Mouse (Mus musculus): Measurements from ENCODE around the gene Egfl8.

Egfl8 gene

DNA sequence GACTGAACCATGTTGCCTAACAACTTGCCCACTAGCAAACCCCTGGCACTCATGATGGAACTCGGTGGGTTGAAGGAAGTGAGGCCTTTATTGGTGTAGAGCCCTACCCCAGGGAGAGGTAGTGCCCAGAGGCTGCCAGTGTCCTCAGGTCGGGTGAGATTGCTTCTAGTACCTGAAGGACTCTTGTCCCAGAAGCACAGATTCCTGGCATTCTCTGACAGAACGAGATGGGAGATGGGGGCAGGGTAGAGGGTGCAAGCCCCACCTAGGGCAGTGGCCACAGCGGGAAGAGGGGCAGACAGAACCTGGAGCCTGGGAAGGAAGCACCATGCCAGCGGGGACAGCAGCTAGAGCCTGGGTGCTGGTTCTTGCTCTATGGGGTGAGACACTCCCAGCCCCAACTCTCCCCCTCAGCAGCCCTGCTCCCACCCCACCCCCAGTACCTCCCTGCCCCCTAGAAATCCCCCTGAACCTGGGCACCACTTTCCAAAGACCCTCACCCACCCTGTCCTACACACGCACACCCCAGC is 18.1 kb downstream of the Egfl8 start, which contains the start of gene Ager:
TSS of gene Ager (plus strand) at position 297 of the 530 bp plus-strand sequence.
- no peak for DNase-seq (ENCODE audit: low spot score)

DNA sequence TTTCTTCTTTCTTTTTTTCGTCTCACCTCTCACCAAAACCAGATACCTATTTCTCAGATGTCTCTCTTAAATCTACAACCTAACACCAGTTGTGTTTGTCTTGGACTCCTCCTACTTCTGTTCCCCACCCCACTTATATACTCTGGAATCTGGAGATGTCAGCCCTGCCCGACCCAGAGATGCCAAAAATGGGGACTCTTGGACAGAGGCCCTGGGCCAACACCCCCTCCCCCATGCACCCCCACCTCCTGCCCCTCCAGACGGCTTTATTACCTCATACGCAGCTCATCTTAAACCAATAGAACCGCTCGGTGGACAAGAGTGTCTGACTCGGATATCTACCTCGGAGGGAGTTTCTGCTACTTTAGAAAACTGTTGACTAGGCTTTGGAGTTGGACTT is 19.7 kb downstream of the Egfl8 start:
- no peak for DNase-seq (ENCODE audit: low spot score)

DNA sequence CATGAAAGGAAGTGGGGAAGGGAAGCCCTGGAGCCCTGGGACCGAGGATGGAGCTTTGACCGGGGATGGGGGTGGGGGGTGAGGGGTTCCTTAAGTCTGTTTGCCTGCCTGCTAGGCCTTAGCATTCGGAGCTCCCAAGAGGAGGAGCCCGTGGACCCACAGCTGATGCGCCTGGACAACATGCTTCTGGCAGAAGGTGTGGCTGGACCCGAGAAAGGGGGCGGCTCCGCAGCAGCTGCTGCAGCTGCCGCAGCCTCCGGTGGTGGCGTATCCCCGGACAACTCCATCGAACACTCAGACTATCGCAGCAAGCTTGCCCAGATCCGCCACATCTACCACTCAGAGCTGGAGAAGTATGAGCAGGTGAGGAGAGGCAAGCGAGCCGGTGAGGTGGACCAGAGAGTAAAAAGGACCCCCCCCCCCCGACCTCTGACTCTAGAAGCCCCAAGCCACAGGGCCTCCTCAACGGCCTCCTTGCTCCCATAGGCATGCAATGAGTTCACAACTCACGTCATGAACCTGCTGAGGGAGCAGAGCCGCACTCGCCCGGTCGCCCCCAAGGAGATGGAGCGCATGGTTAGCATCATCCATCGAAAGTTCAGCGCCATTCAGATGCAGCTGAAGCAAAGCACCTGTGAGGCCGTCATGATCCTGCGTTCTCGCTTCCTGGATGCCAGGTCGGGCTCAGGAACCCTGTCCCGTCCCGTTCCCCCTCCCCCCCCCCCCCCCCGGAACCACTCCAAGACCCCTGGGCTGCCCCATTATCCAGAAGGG is 21.8 kb downstream of the Egfl8 start:
- no peak for DNase-seq (ENCODE audit: low spot score)

DNA sequence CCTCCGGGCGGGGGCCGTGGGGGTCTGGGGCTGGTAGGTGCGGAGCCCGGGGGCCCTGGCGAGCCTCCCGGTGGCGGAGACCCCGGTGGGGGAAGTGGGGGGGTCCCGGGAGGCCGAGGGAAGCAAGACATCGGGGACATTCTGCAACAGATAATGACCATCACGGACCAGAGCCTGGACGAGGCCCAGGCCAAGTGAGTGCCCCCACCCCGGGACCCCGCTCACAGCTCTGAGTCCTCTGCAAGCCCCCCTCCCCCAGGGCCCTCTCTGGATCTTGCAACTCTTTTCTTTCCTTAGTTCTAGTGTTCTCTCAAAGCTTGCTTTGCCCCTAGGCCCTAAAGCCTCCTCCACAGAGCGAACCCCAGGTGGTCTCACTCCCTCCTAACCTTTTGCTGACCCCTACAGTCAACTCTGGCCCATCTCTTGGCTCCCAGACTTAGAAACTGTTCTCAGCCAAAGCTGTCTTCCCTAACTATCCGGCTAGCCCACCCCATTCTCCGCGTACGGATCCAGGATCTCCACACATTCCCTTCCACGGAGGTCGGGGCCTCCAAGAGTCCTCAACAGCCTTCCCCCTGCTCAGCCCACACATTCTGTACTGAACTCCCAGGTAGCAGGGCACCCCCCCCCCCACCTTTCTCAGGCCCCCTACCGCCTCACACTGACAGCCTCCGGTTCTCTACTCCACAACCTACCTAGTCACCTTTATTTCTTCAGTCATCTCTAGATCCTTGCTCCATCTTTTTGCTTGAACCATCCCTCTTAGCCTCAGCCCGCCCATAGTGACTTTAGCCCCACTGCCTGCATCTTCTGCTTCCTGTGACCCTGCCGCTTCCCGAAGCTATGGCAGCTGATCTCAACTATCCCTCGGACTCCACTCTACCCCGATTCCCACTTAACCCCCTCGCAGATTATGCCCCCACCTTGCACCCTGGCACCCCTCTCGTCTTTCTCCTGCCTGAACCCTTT is 22.9 kb downstream of the Egfl8 start:
- DNase-seq (ENCODE audit: low spot score): no peak

DNA sequence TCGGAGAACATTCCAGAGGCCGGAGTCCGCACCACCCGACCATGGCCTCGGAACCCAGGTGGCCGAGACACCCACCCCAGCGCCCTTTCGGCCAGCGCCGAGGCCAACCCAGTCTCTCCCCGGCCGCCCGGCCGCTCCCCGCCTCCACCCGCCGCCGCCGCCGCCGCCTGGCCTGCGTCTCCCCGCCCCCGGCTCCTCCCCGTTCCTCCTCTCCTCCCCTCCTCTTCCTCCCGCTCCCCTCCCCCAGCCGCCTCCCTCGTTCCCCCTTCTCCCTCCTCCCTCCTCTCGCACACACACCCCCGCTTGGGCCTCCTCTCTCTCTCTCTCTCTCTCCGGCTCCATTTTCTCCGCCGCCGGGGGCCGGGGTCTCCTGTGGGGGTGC is 23.8 kb downstream of the Egfl8 start:
- no peak for DNase-seq (ENCODE audit: low spot score)

DNA sequence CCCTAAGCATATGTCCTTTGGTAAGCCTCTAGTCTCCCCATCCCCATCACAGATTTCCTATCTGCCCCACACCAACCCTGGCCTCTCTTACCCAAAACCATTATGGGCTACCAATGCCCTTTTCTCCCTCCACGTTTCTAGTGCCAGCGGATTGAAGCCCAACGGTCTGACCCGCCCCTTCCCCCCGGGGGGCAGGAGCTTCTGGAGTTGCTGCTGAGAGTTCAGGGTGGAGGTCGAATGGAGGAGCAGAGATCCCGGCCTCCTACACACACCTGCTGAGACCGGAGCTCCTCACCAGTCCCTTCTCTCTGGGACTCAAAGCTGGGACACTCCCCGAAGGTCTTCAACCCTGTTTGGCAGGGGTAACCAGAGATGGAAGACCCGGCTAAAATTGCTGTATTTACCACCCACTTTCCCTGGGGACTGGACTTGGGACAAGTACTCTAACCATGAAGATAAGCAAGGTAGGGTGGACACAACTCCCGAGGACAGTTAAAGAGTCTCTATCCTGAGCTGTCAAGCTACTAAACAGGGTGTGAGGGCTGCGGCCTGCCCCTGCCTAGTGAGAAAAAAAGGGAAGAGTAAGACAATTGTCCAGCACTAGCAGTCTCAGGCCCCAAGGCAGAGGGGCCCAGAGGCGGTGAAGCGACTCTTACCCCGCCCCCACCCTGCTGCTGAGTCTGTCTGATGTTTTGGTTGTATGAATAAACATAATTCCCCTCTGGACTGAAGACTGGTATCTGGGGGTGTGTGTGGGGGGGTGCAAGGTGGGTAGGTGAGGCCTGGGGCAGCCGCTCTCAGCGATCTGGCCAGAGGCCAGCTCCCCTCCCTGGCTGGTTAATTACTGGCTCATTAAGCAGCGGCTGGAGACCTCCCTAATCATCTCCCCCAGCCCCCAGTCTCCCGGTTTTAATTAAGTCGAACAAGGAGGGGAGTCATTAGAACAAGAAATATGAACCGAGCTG is 24.5 kb downstream of the Egfl8 start, which contains the start of gene Pbx2:
TSS of gene Pbx2 (plus strand) at position 238 of the 965 bp plus-strand sequence.
- no peak for DNase-seq (ENCODE audit: low spot score)

DNA sequence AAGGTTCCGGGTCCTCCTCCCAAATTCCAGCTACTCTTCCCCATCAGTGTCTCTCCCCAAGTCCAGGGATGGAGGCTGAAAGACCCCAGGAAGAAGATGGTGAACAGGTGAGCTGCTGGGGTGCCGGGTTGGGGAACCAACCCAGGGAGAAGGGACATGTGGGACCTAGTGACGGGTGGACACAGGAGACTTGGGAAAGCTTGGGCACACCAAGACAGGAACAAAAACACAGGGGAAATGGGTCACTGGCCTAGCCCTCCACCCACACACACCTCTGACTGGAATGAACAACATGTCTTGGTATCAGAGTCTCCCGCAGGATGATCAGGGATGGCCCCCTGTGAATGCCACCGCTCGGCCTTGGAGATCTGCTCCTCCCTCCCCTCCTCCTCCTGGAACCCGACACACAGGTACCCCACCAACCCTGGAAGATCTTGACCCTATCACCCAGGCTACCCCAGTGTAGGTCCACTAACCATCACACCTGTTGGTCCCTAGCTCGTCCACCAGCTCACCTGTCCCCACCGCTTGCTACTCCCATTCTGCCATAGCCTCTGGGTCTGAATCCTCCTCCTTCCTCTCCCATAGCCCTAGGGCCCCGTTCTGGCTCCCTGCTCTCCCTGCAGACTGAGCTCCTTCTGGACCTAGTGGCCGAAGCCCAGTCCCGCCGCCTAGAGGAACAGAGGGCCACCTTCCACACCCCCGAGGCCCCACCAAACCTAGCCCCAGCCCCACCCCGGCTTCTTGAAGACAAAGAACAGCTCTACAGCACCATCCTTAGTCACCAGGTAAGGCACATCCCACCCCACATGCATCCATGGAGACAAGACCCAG is 25.4 kb downstream of the Egfl8 start:
- DNase-seq (ENCODE audit: low spot score): no peak

DNA sequence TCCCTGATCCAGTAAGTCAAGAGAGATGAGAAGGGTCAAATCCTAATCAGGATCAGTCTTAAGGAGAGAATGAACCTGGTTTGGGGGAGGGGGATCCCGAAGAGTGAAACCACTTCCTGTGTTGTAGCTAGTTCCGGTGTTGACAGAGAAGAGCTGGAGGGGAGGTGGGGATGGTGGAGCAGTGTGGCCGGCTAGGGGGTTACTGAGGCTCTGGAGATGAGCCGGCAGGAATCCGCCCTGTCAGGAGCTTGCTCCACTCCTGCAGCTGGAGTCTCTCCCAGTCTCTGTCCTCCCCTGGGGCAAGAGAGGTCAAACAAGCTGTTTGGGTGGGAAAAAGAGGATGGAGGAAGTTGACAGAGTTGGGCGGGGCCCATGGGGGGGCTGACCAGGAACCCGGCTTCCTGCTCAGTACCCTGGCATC is 26.1 kb downstream of the Egfl8 start, which contains the start of gene Gpsm3:
TSS of gene Gpsm3 (plus strand) at position 126 of the 421 bp plus-strand sequence.
- DNase-seq (ENCODE audit: low spot score): no peak

DNA sequence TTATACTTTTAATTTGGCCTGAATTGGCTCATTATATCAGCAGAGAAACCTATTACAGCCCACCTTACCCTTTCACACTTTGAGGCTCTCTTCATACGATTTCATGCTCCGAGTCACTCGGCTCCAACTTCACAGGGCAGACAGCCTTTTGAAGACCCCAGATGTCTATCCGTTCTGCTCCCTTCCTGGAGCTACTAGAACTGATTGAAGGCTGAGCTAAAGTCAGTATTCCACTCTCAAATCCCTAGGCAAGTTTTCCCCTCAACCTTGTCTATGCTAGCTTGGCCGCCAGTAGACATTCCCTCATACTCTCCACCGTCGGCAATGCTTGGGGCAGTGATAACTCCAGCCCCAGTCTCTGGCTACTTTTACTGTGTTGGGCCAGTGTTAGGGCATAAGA is 26.6 kb downstream of the Egfl8 start:
- no peak for DNase-seq (ENCODE audit: low spot score)

DNA sequence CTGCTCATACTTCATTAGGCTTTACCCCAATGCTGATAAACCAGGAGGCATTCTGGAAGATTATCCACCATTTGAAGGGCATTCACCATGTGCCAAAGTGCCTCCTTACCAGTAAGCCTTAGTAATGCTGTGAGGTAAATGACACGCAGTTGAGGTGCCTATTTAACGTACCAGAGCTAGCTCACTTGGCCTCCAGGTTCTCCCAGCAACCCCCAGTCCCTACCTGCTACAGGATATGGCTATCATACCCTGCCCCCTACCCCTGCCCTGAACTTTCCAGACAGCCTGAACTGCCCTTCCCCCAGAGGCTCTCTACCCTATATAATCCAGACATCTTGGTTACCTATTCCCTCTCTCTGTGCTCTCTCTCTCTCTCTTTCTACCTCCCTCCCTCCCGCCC is 27.0 kb downstream of the Egfl8 start:
- DNase-seq (ENCODE audit: low spot score): no peak

DNA sequence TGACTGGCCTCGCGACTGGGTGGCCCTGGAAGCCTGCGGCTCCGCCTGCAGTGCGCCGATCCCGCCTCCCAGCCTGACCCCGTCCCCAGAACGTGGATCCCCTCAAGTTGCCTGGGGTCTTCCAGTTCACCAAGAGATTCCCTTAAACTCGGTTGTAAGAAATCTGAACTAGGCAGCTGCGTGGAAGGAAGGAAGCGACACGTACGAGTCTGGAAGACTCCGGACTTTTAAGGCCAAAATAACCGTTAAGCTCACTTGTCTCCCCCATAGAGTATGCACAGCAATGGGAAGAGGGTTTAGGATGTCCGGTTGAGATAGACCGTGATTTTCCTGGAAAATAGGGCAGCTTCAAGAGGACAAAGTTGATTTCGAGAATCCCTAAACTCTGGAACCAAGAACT is 28.0 kb downstream of the Egfl8 start:
- DNase-seq (ENCODE audit: low spot score): no peak

DNA sequence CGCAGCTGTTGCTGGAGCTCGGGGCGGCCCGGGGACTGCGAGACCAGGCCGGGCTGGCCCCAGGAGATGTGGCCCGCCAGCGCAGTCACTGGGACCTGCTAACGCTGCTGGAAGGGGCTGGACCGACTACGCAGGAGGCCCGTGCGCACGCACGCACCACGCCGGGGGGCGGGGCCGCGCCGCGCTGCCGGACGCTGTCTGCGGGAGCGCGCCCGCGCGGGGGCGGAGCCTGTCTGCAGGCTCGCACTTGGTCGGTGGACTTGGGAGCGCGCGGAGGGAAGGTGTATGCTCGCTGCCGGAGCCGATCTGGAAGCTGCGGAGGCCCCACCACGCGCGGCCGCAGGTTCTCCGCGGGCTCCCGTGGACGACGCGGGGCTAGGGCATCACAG is 28.4 kb downstream of the Egfl8 start:
- DNase-seq (ENCODE audit: low spot score): peak; percentile 90

DNA sequence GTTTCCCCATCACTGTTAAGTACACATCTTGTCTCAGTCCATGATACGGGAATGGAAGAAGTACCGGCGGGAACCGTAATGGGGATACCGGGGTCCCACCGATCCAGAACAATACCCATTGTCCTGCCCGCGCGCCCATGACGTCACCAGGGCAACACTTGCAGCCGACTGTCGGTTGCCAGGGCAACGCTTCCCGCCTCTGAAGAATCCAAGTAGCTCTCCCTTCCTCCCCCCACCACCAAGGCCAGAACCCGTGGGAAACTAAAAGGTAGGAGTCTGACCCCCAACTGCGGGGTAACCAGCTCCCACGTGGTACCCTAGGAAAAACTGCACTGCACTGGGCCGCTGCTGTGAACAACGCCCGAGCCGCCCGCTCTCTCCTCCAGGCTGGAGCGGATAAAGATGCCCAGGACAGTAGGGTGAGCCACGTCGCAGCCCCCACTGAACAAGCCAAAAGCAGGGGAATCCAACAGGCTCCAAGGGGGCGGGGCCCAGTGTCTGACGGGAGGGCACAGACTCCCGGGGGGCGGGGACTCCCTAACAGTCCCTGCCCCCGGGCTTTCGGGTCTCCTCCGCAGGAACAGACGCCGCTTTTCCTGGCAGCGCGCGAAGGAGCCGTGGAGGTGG is 28.9 kb downstream of the Egfl8 start:
- DNase-seq (ENCODE audit: low spot score): no peak

DNA sequence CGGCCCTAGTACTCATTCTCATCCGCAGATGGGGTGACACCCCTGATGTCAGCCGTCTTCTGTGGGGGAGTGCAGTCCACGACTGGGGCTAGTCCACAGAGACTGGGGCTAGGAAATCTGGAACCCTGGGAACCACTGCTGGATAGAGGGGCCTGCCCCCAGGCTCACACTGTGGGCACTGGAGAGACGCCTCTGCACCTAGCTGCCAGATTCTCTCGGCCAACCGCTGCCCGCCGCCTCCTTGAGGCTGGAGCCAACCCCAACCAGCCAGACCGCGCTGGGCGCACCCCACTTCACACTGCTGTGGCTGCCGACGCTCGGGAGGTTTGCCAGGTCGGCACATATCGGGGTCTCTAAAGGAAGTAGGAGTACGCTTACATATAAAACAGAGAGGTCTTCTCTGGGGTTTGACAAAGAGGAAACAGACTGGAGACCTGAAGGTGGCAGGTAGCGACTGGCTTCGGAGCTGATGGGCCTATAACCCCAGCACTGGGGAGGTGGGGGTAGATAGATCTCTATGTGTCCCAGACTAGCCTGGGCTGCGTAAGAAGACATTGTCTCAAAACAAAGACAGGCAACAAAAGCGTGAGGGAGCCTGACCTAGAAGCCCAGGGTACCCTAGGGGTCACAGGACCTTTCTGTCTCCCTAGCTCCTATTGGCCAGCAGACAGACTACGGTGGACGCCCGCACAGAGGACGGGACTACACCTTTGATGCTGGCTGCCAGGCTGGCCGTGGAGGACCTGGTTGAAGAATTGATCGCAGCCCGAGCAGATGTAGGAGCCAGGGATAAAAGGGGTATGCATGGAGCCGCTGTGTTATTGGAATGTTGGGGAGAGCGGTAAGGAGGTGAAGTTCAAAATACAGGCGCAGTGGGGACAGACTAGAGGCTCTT is 29.6 kb downstream of the Egfl8 start:
- DNase-seq (ENCODE audit: low spot score): no peak

DNA sequence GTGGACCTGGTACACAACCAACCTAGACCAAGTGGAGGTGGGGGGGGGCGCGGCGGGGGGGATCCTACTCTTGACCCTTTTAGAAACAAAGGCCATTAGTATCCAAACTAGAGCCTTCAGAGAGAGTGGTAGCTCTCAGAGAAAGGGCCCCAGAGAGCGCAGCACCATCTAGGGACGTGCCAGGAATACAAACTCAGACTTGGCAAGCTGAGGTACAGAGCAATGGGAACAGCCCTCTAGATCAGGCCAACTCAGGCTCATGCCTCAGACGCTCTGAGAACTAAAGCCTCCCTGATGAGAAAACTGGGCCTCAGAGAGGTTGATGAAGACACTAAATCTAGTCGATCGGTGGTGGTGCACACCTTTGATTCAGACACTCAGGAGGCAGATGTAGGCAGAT is 30.6 kb downstream of the Egfl8 start:
- DNase-seq (ENCODE audit: low spot score): no peak

DNA sequence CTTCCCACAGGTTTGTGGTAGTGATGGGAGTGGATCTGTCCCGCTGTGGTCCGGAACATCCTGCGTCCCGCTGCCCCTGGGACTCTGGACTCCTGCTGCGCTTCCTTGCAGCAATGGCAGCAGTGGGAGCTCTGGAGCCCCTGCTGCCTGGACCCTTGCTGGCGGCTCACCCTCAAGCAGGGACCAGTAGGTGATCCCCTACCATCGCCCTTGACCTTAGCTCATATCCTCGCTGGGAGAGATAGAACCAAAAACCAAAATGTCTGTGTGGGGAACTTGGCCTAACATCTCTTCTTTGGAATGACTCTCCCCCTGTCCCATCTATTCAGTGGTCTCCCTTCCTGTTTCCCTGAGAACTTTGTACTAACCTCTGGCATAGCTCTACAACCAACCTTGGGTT is 32.0 kb downstream of the Egfl8 start:
- DNase-seq (ENCODE audit: low spot score): no peak

DNA sequence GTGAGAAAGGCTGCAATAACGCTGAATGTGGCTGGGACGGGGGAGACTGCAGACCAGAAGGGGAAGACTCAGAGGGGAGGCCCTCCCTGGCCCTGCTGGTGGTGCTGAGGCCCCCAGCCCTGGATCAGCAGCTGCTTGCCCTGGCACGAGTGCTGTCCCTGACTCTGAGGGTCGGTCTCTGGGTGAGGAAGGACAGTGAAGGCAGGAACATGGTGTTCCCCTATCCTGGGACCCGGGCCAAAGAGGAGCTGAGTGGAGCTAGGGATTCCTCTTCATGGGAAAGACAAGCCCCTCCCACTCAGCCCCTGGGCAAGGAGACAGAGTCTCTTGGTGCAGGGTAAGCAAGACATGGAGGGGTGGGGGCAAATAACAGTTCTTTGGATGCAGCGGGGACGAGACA is 32.4 kb downstream of the Egfl8 start:
- DNase-seq (ENCODE audit: low spot score): no peak

DNA sequence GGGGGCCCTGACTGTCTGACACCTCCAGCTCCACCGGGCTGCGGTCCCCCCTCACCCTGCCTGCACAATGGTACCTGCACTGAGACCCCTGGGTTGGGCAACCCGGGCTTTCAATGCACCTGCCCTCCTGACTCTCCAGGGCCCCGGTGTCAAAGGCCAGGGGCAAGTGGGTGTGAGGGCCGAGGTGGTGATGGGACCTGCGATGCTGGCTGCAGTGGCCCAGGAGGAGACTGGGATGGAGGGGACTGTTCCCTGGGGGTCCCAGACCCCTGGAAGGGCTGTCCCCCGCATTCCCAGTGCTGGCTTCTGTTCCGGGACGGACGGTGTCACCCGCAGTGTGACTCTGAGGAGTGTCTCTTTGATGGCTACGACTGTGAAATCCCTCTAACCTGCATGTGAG is 33.2 kb downstream of the Egfl8 start:
- no peak for DNase-seq (ENCODE audit: low spot score)

DNA sequence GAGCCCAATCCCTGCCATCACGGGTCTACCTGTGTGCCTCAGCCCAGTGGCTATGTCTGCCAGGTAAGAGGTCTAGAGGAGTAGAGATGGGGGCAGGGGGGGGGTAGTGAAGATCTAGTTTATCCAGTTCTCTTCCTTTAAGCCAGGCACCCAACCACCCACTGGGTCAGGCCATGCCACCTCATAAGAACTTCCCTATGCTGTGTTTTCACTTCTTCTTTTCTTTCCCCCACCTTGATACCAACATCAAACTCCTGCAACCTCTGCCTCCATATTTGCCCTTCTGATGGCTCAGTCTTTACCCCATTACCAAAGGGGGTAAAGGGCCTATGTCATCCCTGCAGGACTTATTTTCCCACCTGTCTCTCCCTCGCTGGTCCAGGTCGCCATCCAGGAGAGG is 37.7 kb downstream of the Egfl8 start:
- no peak for DNase-seq (ENCODE audit: low spot score)

Measured in layer of hippocampus, adult 9-10 months (tissue).